Mouse (Mus musculus) liver, postnatal 0 days (tissue): ENCODE results near the gene Dlg2. TPM values are rescaled to one million over a fixed set of nuclear protein-coding genes. Genes with fewer than 3 reads are reported as not detected.

Experiments
- ATAC-seq: fragments of 200-750 bp; cut with Nextera tagmentation; 2 replicates; pipeline ENCODE4 v1.8.0; 2017; ENCODE audit warnings: mild to moderate bottlenecking, moderate library complexity
- DNase-seq: peaks from one replicate; pipeline ENCODE4 v3.0.0-alpha.2; 2016
- H3K27ac ChIP-seq: fragments of 300-500 bp; sonication (generic); 2 replicates; pipeline ENCODE4 v1.5.1; 2014; ENCODE audit warnings: antibody characterized with exemption, moderate library complexity, mild to moderate bottlenecking, low read depth
- H3K27me3 ChIP-seq: fragments of 300-500 bp; sonication (generic); 2 replicates; pipeline ENCODE4 v1.6.1; 2014; ENCODE audit warnings: low read length, control low read depth, mixed read lengths; ENCODE audit not compliant: insufficient read depth
- H3K36me3 ChIP-seq: fragments of 300-500 bp; sonication (generic); replicated peaks from 2 replicates; pipeline ENCODE4 v1.6.1; 2014; ENCODE audit warnings: mild to moderate bottlenecking, control low read depth, low read length, moderate library complexity, mixed read lengths; ENCODE audit not compliant: insufficient read depth
- H3K4me1 ChIP-seq: fragments of 300-500 bp; sonication (generic); 2 replicates; pipeline ENCODE4 v1.6.1; 2014; ENCODE audit warnings: antibody characterized with exemption, mild to moderate bottlenecking, control low read depth; ENCODE audit not compliant: insufficient read depth
- H3K4me2 ChIP-seq: fragments of 300-500 bp; sonication (generic); 2 replicates; pipeline ENCODE4 v1.6.1; 2014; ENCODE audit warnings: low read depth, mild to moderate bottlenecking, low read length, moderate library complexity, mixed read lengths
- H3K4me3 ChIP-seq: fragments of 300-500 bp; sonication (generic); 2 replicates; pipeline ENCODE4 v1.5.1; 2014; ENCODE audit warnings: low read depth, low read length
- H3K9ac ChIP-seq: fragments of 300-500 bp; sonication (generic); replicated peaks from 2 replicates; pipeline ENCODE4 v1.6.1; 2014; ENCODE audit warnings: mild to moderate bottlenecking, moderate library complexity
- H3K9me3 ChIP-seq: fragments of 300-500 bp; sonication (generic); 2 replicates; pipeline ENCODE4 v1.6.1; 2016; ENCODE audit warnings: mild to moderate bottlenecking, control low read depth, low read length, mixed read lengths
- CTCF ChIP-seq: sonication (generic); IDR thresholded peaks from 2 replicates; pipeline ENCODE4 v1.5.1; 2016; ENCODE audit warnings: antibody characterized with exemption, low read depth
- EP300 ChIP-seq: IDR thresholded peaks from 2 replicates; pipeline ENCODE4 v1.6.1; 2016; ENCODE audit warnings: antibody characterized with exemption, low read depth, mild to moderate bottlenecking
- WGBS: fragments of 180-500 bp; shearing (Covaris S2); extraction: QIAGEN DNeasy Blood & Tissue Kit; methylation state at CpG from one replicate; pipeline ENCODE4 v1.1.7; 2014; ENCODE audit not compliant: insufficient replicate concordance; 5-methylcytosine and 5-hydroxymethylcytosine counted together
- polyA plus RNA-seq: library from polyadenylated mRNA; unstranded; fragments of >200 nt; fragmentation: Nextera tagmentation; extraction: Ambion mirVana; gene quantifications from 2 replicates; pipeline ENCODE4 v1.2.1, GENCODE M21; 2015

Gene Dlg2
- polyA plus RNA-seq, 1 experiment from 2014 or later = 0.41 TPM

- no peaks in the 10 kb centered on the region for H3K27me3 ChIP-seq
- H3K36me3 ChIP-seq = no peaks in the 10 kb centered on the region
- H3K9ac ChIP-seq = no peak overlapping the region
- DNase-seq (no peak), ATAC-seq (no peak)
- no peak overlapping the region for H3K4me3 ChIP-seq
- no peaks in the 10 kb centered on the region for H3K4me1 ChIP-seq
- H3K9me3 ChIP-seq = no peaks in the 10 kb centered on the region
- no peak overlapping the region for H3K4me2 ChIP-seq
- 80% methylated on average over 5 of the region's 5 CpGs for WGBS
- TF ChIP-seq EP300 (no peak), CTCF (no peak)
- H3K27ac ChIP-seq = no peak overlapping the region
These were observed 1737.3 kb downstream of the Dlg2 start for GRCm38 (mm10) chr7:92213751-92214150.

GRCm38 (mm10) chr7:92218171-92218570 is 1741.7 kb downstream of the Dlg2 start:
- no peak for TF ChIP-seq CTCF
- TF ChIP-seq EP300 = no peak
- Histone ChIP-seq H3K4me1 (no peaks in the 10 kb centered on the region), H3K27me3 (no peaks in the 10 kb centered on the region), H3K9me3 (no peaks in the 10 kb centered on the region), H3K4me2 (no peak overlapping the region), H3K4me3 (no peak overlapping the region), H3K27ac (no peak overlapping the region), H3K36me3 (no peaks in the 10 kb centered on the region), H3K9ac (no peak overlapping the region)
- no peak for DNase-seq
- ATAC-seq = no peak

- Histone ChIP-seq H3K9me3 (no peaks in the 10 kb centered on the region), H3K27me3 (no peaks in the 10 kb centered on the region), H3K4me3 (no peak overlapping the region), H3K27ac (no peak overlapping the region), H3K4me2 (no peak overlapping the region), H3K36me3 (no peaks in the 10 kb centered on the region), H3K4me1 (no peaks in the 10 kb centered on the region), H3K9ac (no peak overlapping the region)
- DNase-seq = no peak
- ATAC-seq = no peak
- TF ChIP-seq CTCF (no peak), EP300 (no peak)
These were observed 1744.1 kb downstream of the Dlg2 start for GRCm38 (mm10) chr7:92220619-92221018.

- no peak for ATAC-seq
- no peak for DNase-seq
- no peaks in the 10 kb centered on the region for H3K36me3 ChIP-seq
- H3K27me3 ChIP-seq = no peaks in the 10 kb centered on the region
- H3K4me2 ChIP-seq = no peak overlapping the region
- H3K9ac ChIP-seq = no peak overlapping the region
- no peaks in the 10 kb centered on the region for H3K4me1 ChIP-seq
- TF ChIP-seq CTCF = no peak
- TF ChIP-seq EP300 = no peak
- no peak overlapping the region for H3K4me3 ChIP-seq
- 76% methylated on average over 11 of the region's 11 CpGs for WGBS
- no peaks in the 10 kb centered on the region for H3K9me3 ChIP-seq
- H3K27ac ChIP-seq = no peak overlapping the region
These were observed 1758.2 kb downstream of the Dlg2 start for GRCm38 (mm10) chr7:92234476-92235202.

- Histone ChIP-seq H3K9ac (no peak overlapping the region), H3K27ac (no peak overlapping the region), H3K4me3 (no peak overlapping the region), H3K27me3 (no peaks in the 10 kb centered on the region), H3K4me2 (no peak overlapping the region), H3K36me3 (no peaks in the 10 kb centered on the region), H3K4me1 (no peaks in the 10 kb centered on the region), H3K9me3 (no peaks in the 10 kb centered on the region)
- WGBS = 74% methylated on average over 12 of the region's 12 CpGs
- no peak for TF ChIP-seq CTCF
- no peak for TF ChIP-seq EP300
- ATAC-seq = no peak
- no peak for DNase-seq
These were observed 1759.1 kb downstream of the Dlg2 start for GRCm38 (mm10) chr7:92235541-92236031.

GRCm38 (mm10) chr7:92240908-92241307 is 1764.4 kb downstream of the Dlg2 start:
- Histone ChIP-seq H3K9me3 (no peaks in the 10 kb centered on the region), H3K27me3 (no peaks in the 10 kb centered on the region), H3K27ac (no peak overlapping the region), H3K9ac (no peak overlapping the region), H3K4me1 (no peaks in the 10 kb centered on the region), H3K4me2 (no peak overlapping the region), H3K4me3 (no peak overlapping the region), H3K36me3 (no peaks in the 10 kb centered on the region)
- TF ChIP-seq EP300 (no peak), CTCF (no peak)
- ATAC-seq (no peak), DNase-seq (no peak)
- 73% methylated on average over 2 of the region's 2 CpGs for WGBS
